Mouse (Mus musculus) bone marrow, adult 2 months (tissue): ENCODE data around the gene Olfr1416. TPM values are rescaled to one million over a fixed set of nuclear protein-coding genes. Genes with fewer than 3 reads are reported as not detected.

Experiments used
- H3K27ac ChIP-seq: fragments of 200-500 bp; 2 replicates; pipeline ENCODE4 v1.5.1; 2012; ENCODE audit warnings: low read depth, mild to moderate bottlenecking, control low read depth, inconsistent platforms, low read length; ENCODE audit not compliant: control insufficient read depth, poor library complexity, insufficient read depth
- H3K4me1 ChIP-seq: fragments of 200-500 bp; 2 replicates; pipeline ENCODE4 v1.6.1; 2011; ENCODE audit warnings: low read length; ENCODE audit not compliant: control insufficient read depth, insufficient read depth
- H3K4me3 ChIP-seq: fragments of 200-500 bp; replicated peaks from 2 replicates; pipeline ENCODE3; 2011; ENCODE audit warnings: mild to moderate bottlenecking, low read depth, low read length, control low read depth; ENCODE audit not compliant: control insufficient read depth
- CTCF ChIP-seq: fragments of 200-500 bp; IDR thresholded peaks from 2 replicates; pipeline ENCODE4 v1.5.1; 2011; ENCODE audit warnings: low read length, control low read depth; ENCODE audit not compliant: control insufficient read depth, insufficient read depth
- POLR2A ChIP-seq: fragments of 200-500 bp; IDR thresholded peaks from 2 replicates; pipeline ENCODE4 v1.6.1; 2011; ENCODE audit warnings: low read depth, mild to moderate bottlenecking, control low read depth, low read length, borderline replicate concordance; ENCODE audit not compliant: control insufficient read depth
- WGBS: fragments of 180-500 bp; shearing (Covaris S2); methylation state at CpG from one replicate; pipeline ENCODE4 v1.1.7; 2018; 5-methylcytosine and 5-hydroxymethylcytosine counted together
- polyA plus RNA-seq: library from polyadenylated mRNA; stranded (reverse); fragments of >200 nt; gene quantifications from 2 replicates; pipeline ENCODE4 v1.2.4, GENCODE M21; 2011; ENCODE audit warnings: low replicate concordance; ENCODE audit not compliant: missing spikeins, insufficient read depth, insufficient read length

The Olfr1416 gene
- polyA plus RNA-seq, 1 experiment = not detected

GRCm38 (mm10) chr1:92473165-92474041 is 11.5 kb downstream of the Olfr1416 start, which contains the start of gene Ndufa10:
TSS of gene Ndufa10 (minus strand) at chr1:92473860.
- H3K27ac ChIP-seq = peak within 1 kb of the TSS; percentile 72

GRCm38 (mm10) chr1:92468891-92469290 is 16.0 kb downstream of the Olfr1416 start:
- peaks cover 2% of the 10 kb centered on the region for H3K4me1 ChIP-seq
- TF ChIP-seq CTCF = no peak
- no peak for TF ChIP-seq POLR2A
- peak overlapping the region; percentile 15; the same call in 1 of the 2 replicates for H3K27ac ChIP-seq
- 8% methylated on average over 4 of the region's 4 CpGs for WGBS
- H3K4me3 ChIP-seq = no peak overlapping the region

More at GRCm38 (mm10) chr1:92473165-92474041, 11.5 kb downstream of the Olfr1416 start, which contains the start of gene Ndufa10:
- WGBS = 1% methylated on average over 67 of the region's 67 CpGs
- H3K4me3 ChIP-seq = peak within 1 kb of the TSS; percentile 86
- H3K4me1 ChIP-seq = peaks cover 2% of the 10 kb centered on the region
- TF ChIP-seq POLR2A (peak; percentile 81; the same call in 1 of the 2 replicates), CTCF (peak; percentile 2; the same call in 1 of the 2 replicates)

- 86% methylated on average over 6 of the region's 6 CpGs for WGBS
- H3K4me3 ChIP-seq = no peak overlapping the region
- TF ChIP-seq CTCF (no peak), POLR2A (no peak)
- H3K27ac ChIP-seq = no peak overlapping the region
- no peaks in the 10 kb centered on the region for H3K4me1 ChIP-seq
Measured at GRCm38 (mm10) chr1:92458416-92458815, 26.5 kb downstream of the Olfr1416 start.

GRCm38 (mm10) chr1:92457758-92458157 is 27.2 kb downstream of the Olfr1416 start:
- Histone ChIP-seq H3K4me3 (no peak overlapping the region), H3K27ac (no peak overlapping the region), H3K4me1 (no peaks in the 10 kb centered on the region)
- no peak for TF ChIP-seq CTCF

- TF ChIP-seq POLR2A (no peak), CTCF (peak; percentile 34; the same call in 1 of the 2 replicates)
- no peak overlapping the region for H3K4me3 ChIP-seq
- H3K4me1 ChIP-seq = no peaks in the 10 kb centered on the region
- 57% methylated on average over 8 of the region's 8 CpGs for WGBS
- no peak overlapping the region for H3K27ac ChIP-seq
Measured at GRCm38 (mm10) chr1:92453751-92454445, 31.0 kb downstream of the Olfr1416 start.

GRCm38 (mm10) chr1:92448293-92448692 is 36.6 kb downstream of the Olfr1416 start:
- no peaks in the 10 kb centered on the region for H3K4me1 ChIP-seq
- 84% methylated on average over 3 of the region's 3 CpGs for WGBS
- TF ChIP-seq CTCF = no peak
- TF ChIP-seq POLR2A = no peak
- no peak overlapping the region for H3K4me3 ChIP-seq
- no peak overlapping the region for H3K27ac ChIP-seq

- TF ChIP-seq POLR2A (no peak), CTCF (no peak)
- WGBS = 70% methylated on average over 6 of the region's 6 CpGs
Measured at GRCm38 (mm10) chr1:92441453-92442063, 43.4 kb downstream of the Olfr1416 start.

GRCm38 (mm10) chr1:92440066-92440750 is 44.7 kb downstream of the Olfr1416 start:
- Histone ChIP-seq H3K4me1 (no peaks in the 10 kb centered on the region; the same call in 1 of the 2 replicates), H3K27ac (no peak overlapping the region), H3K4me3 (no peak overlapping the region)
- WGBS = 88% methylated on average over 9 of the region's 9 CpGs
- TF ChIP-seq CTCF = no peak

More at GRCm38 (mm10) chr1:92441453-92442063, 43.4 kb downstream of the Olfr1416 start:
- Histone ChIP-seq H3K4me3 (no peak overlapping the region), H3K4me1 (no peaks in the 10 kb centered on the region; the same call in 1 of the 2 replicates), H3K27ac (no peak overlapping the region)
